Mouse (Mus musculus): ENCODE measurements around the gene Megf9.

GRCm38 (mm10) chr4:70461416-70461815, 73.4 kb downstream of the Megf9 start:
- TF ChIP-seq USF1 (IDR thresholded peaks at IDR 0.05; ENCODE audit: low read depth) (no peak), MAX (IDR thresholded peaks at IDR 0.05; ENCODE audit: low read depth) (no peak), POLR2A (IDR thresholded peaks at IDR 0.05; ENCODE audit: insufficient read length, low read depth) (no peak), CEBPB (IDR thresholded peaks at IDR 0.05; ENCODE audit: insufficient read depth, poor library complexity, severe bottlenecking) (no peak), E2F4 (IDR thresholded peaks at IDR 0.05; ENCODE audit: insufficient read depth) (no peak), TCF3 (IDR thresholded peaks at IDR 0.05; ENCODE audit: insufficient read length, low read depth) (no peak), MYOG (IDR thresholded peaks at IDR 0.05; ENCODE audit: control insufficient read depth in 1 of 3, insufficient read depth in 1 of 3, insufficient read length in 2 of 3, low read depth in 2 of 3) (no peak), POLR2AphosphoS2 (IDR thresholded peaks at IDR 0.05; ENCODE audit: insufficient read length, low read depth) (no peak), MYOD1 (IDR thresholded peaks at IDR 0.05; ENCODE audit: control insufficient read depth in 1 of 3, insufficient read length in 2 of 3, low read depth in 2 of 3) (no peak)

Data from myocyte (in vitro differentiated cells).